Mouse (Mus musculus) kidney, embryonic 15.5 days (tissue): ENCODE results near the gene Dph6. TPM values are rescaled to one million over a fixed set of nuclear protein-coding genes. Genes with fewer than 3 reads are reported as not detected.
"Not testable (repeated sequence)": the region's sequence is repeated elsewhere in the genome, so short reads cannot be mapped to it uniquely, and the experiment has no call there.

ENCODE experiments used
- ATAC-seq: fragments of 200-750 bp; cut with Nextera tagmentation; replicated peaks from 2 replicates; pipeline ENCODE4 v1.8.0; 2017; ENCODE audit warnings: moderate TSS enrichment; ENCODE audit not compliant: low FRiP score
- H3K27ac ChIP-seq: fragments of 300-500 bp; sonication (generic); 2 replicates; pipeline ENCODE4 v1.5.1; 2015; ENCODE audit warnings: mild to moderate bottlenecking, inconsistent platforms
- H3K27me3 ChIP-seq: fragments of 300-500 bp; sonication (generic); 2 replicates; pipeline ENCODE4 v1.6.1; 2015; ENCODE audit warnings: inconsistent platforms
- H3K36me3 ChIP-seq: fragments of 300-500 bp; sonication (generic); 2 replicates; pipeline ENCODE4 v1.6.1; 2015; ENCODE audit warnings: inconsistent platforms
- H3K4me1 ChIP-seq: fragments of 300-500 bp; sonication (generic); 2 replicates; pipeline ENCODE4 v1.6.1; 2015; ENCODE audit warnings: inconsistent platforms
- H3K4me2 ChIP-seq: fragments of 300-500 bp; sonication (generic); 2 replicates; pipeline ENCODE4 v1.6.1; 2015; ENCODE audit warnings: moderate library complexity, mild to moderate bottlenecking, inconsistent platforms
- H3K4me3 ChIP-seq: fragments of 300-500 bp; sonication (generic); replicated peaks from 2 replicates; pipeline ENCODE4 v1.5.1; 2015; ENCODE audit warnings: mild to moderate bottlenecking, inconsistent platforms
- H3K9ac ChIP-seq: fragments of 300-500 bp; sonication (generic); 2 replicates; pipeline ENCODE4 v1.6.1; 2015; ENCODE audit warnings: mild to moderate bottlenecking, inconsistent platforms
- H3K9me3 ChIP-seq: fragments of 300-500 bp; sonication (generic); replicated peaks from 2 replicates; pipeline ENCODE4 v1.6.1; 2016; ENCODE audit warnings: inconsistent platforms
- WGBS: fragments of 180-500 bp; shearing (Covaris S2); methylation state at CpG from one replicate; pipeline ENCODE4 v1.1.7; 2015; ENCODE audit warnings: mixed read lengths; 5-methylcytosine and 5-hydroxymethylcytosine counted together
- polyA plus RNA-seq: library from polyadenylated mRNA; unstranded; fragments of >200 nt; fragmentation: Nextera tagmentation; extraction: Ambion mirVana; gene quantifications from 2 replicates; pipeline ENCODE4 v1.2.1, GENCODE M21; 2015

Dph6 gene
- polyA plus RNA-seq, 1 experiment from 2014 or later: 31.4 TPM

DNA sequence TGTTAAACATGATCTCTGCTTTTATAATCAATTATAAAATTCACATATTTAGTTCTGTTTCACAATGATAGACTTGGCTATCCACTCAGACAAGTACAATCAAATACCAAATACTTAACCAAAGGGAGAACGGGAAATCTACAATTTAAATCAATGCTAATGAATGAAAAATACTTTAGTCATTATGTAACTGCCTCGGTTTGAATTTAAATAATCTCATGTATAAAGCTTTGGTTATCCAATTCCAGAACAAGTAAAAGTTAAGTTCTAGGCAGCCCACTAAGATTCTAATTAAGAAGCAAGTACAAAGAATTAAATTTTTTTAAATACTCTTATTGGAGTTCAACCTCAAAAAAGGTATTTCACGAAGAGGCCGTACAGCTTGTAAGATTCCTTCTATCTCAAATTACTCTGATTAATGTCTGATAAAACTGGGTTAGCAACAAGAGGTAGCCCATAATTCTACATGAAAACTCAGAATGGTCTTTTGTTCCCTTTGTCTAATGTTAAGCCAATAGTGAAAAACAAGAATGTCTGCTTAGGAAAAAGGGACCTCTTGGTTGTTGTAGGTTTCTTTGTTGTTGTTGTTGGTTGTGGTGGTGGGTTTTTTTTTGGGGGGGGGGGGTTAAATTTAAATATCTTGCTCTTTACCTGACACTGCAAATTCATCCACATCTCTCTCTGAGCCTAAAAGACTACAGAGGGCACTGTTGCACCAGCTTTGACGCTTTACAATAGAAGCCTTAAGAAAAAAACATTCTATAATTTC is 32.8 kb downstream of the Dph6 start:
- Histone ChIP-seq H3K27ac (no peak overlapping the region), H3K4me3 (no peak overlapping the region), H3K4me2 (no peak overlapping the region), H3K9me3 (no peaks in the 10 kb centered on the region), H3K9ac (no peak overlapping the region), H3K27me3 (no peaks in the 10 kb centered on the region), H3K4me1 (peaks cover 12% of the 10 kb centered on the region), H3K36me3 (no peaks in the 10 kb centered on the region)
- ATAC-seq: 0 out of 2 replicates have a peak, but pooled peaks have one; percentile 43
- WGBS: 45% methylated on average over 5 of the region's 5 CpGs

DNA sequence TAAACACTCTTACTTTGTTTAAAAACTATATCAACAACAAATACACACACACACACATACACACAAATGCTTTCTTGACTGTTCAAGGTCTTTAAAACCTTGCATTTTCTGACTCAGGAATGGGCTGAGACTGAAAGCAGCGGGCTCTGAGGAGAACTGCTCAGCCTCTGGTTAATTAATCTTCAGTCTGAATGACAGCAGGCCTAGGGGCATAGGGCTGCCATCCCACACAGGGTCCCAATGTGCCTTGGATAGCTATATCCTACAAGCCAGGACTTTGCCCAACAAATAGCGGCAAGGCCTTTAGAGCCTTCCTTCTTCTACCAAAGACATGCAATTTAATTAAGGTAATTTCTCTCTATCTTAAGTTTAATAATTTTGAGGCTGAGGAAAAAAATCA is 43.2 kb downstream of the Dph6 start:
- no peaks in the 10 kb centered on the region for H3K9me3 ChIP-seq
- no peak overlapping the region for H3K27ac ChIP-seq
- 63% methylated on average over 2 of the region's 2 CpGs for WGBS
- H3K4me1 ChIP-seq: 0 out of 2 replicates have a peak, but pooled peaks cover 2% of the 10 kb centered on the region
- H3K4me3 ChIP-seq: no peak overlapping the region
- ATAC-seq: 0 out of 2 replicates have a peak, but pooled peaks have one; percentile 43
- no peak overlapping the region for H3K4me2 ChIP-seq
- no peak overlapping the region for H3K9ac ChIP-seq
- no peaks in the 10 kb centered on the region for H3K27me3 ChIP-seq
- no peaks in the 10 kb centered on the region for H3K36me3 ChIP-seq

DNA sequence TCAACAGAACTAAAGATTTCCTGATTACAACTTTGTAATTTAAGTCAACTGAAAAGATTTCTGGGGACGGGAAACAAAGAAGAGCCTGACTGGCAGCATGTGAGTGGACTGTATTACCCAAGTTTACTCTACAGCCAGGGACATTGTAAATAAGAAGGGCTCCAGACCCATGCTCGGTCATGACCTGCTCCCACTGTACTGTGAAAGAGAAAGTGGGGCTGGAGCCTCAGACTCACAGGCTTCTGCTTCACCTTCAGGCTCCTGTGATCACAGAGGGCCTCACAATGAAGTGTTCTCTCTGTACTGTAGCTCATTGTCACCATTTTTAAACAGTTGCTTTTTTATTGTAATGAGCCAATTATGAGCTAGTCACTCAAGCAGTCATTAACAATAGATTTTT is 44.7 kb downstream of the Dph6 start:
- H3K27ac ChIP-seq: peak overlapping the region; percentile 51; the same call in 1 of the 2 replicates

DNA sequence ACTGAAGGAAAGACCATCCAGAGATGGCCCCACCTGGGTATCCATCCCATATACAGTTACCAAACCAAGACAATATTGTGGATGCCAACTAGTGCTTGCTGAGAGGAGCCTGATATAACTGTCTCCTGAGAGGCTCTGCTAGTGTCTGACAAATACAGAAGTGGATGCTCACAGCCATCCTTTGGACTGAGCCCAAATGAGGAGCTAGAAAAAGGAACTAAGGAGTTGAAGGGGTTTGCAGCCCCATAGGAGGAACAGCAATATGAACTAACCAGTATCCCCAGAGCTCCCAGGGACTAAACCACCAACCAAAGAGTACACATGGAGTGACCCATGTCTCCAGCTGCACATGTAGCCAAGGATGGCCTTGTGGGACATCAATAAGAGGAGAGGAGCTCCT is 49.6 kb downstream of the Dph6 start:
- not testable (repeated sequence) for H3K27me3 ChIP-seq, H3K4me2 ChIP-seq, H3K9ac ChIP-seq, H3K27ac ChIP-seq, H3K4me1 ChIP-seq, H3K4me3 ChIP-seq, H3K9me3 ChIP-seq, ATAC-seq, H3K36me3 ChIP-seq

More for the DNA sequence above, 44.7 kb downstream of the Dph6 start:
- no peaks in the 10 kb centered on the region for H3K36me3 ChIP-seq
- 0 out of 2 replicates have a peak, but pooled peaks cover 2% of the 10 kb centered on the region for H3K4me1 ChIP-seq
- no peak overlapping the region for H3K4me2 ChIP-seq
- ATAC-seq: peak; percentile 92
- no peak overlapping the region for H3K9ac ChIP-seq
- WGBS: 22% methylated on average over 2 of the region's 2 CpGs
- no peaks in the 10 kb centered on the region for H3K9me3 ChIP-seq
- no peak overlapping the region for H3K4me3 ChIP-seq
- no peaks in the 10 kb centered on the region for H3K27me3 ChIP-seq

DNA sequence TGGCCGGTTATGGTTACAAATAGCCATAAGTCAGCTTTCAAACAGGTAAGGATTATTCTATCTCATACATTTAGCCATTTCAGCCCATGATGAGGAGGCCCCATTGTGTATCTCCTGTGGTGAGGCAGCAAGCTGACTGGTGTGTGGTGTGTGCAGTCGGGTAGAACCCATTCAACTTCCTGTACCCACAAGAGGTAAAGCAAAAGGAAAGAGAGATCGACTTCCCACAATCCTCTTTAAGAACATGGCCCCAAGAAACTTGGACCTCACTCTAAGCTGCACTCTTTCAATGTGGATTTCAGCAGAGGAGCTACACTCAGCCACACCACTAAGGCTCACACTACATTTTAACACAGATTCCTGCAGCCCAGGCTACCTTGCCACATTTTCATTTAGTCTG is 53.6 kb downstream of the Dph6 start:
- no peak overlapping the region for H3K4me2 ChIP-seq
- no peak overlapping the region for H3K27ac ChIP-seq
- no peaks in the 10 kb centered on the region for H3K9me3 ChIP-seq
- H3K27me3 ChIP-seq: no peaks in the 10 kb centered on the region
- ATAC-seq: no peak
- WGBS: 84% methylated on average over 3 of the region's 3 CpGs
- H3K9ac ChIP-seq: no peak overlapping the region
- no peaks in the 10 kb centered on the region for H3K36me3 ChIP-seq
- H3K4me3 ChIP-seq: no peak overlapping the region
- H3K4me1 ChIP-seq: no peaks in the 10 kb centered on the region

DNA sequence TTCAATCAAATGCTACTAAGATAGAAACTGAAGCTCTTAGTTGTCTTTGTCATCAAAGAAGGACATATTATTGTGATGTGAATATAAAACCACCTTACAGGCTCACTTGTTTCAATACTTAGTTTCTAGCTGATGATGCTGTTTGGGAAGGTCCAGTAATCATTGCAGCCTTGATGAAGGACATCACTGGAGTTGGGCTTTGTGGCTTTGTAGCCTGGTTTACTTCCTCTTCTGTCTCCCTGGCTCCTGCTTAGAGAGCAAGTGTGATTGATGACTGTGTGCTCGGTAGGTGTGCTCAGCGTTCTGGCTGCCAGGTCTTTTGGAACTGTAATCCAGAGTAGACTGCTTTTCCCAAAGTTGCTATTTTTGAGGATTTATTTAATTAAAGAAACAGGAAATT is 55.0 kb downstream of the Dph6 start:
- H3K4me1 ChIP-seq: no peaks in the 10 kb centered on the region
- ATAC-seq: no peak
- H3K36me3 ChIP-seq: no peaks in the 10 kb centered on the region
- no peak overlapping the region for H3K4me2 ChIP-seq
- H3K4me3 ChIP-seq: no peak overlapping the region
- no peak overlapping the region for H3K27ac ChIP-seq
- WGBS: 35% methylated on average over 2 of the region's 2 CpGs
- H3K9ac ChIP-seq: no peak overlapping the region
- H3K27me3 ChIP-seq: no peaks in the 10 kb centered on the region
- no peaks in the 10 kb centered on the region for H3K9me3 ChIP-seq

DNA sequence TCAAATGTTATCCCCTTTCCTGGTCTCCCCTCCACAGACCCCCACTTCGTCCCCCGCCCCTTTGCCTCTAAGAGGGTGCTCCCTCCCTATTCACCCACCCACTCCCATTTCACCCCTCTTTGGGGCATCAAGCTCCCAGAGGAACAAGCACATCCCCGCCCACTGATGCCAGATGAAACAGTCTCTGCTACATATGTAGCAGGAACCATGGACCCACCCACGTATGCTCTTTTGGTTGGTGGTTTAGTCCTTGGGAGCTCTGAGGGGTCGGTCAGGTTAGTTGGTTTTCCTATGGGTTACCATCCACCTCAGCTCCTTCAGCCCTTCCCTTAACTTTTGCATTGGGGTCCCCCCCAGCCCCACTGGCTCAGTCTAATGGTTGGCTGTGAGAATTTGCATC is 61.4 kb downstream of the Dph6 start:
- H3K9ac ChIP-seq: no peak overlapping the region
- 90% methylated on average over 5 of the region's 5 CpGs for WGBS
- no peak overlapping the region for H3K4me2 ChIP-seq

DNA sequence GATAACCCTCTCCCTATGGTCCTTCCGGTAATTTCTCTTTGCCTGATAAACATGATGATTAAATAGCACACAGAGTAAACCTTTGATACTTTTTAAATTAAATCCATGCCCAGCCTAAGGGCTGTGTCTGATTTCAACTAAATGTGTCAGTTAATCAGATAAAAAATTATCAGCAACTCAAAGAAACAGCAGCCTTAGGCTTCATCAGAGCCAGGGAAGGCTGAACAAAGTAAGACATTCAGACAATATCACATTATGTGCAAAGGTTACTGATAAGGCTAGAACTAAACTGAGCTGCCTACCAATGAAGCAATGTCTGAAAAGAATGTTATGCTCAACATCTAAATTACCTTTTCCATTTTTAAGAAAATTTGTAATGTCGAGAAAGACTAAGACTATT is 74.0 kb downstream of the Dph6 start:
- H3K9me3 ChIP-seq: no peaks in the 10 kb centered on the region
- WGBS: 77% methylated on average over 2 of the region's 2 CpGs
- H3K36me3 ChIP-seq: no peaks in the 10 kb centered on the region
- H3K4me1 ChIP-seq: no peaks in the 10 kb centered on the region
- ATAC-seq: no peak
- no peak overlapping the region for H3K9ac ChIP-seq
- no peaks in the 10 kb centered on the region for H3K27me3 ChIP-seq
- H3K4me2 ChIP-seq: no peak overlapping the region
- H3K4me3 ChIP-seq: no peak overlapping the region
- no peak overlapping the region for H3K27ac ChIP-seq

More for the DNA sequence above, 61.4 kb downstream of the Dph6 start:
- no peak overlapping the region for H3K4me3 ChIP-seq
- no peaks in the 10 kb centered on the region for H3K36me3 ChIP-seq
- no peak overlapping the region for H3K27ac ChIP-seq
- H3K27me3 ChIP-seq: no peaks in the 10 kb centered on the region
- H3K4me1 ChIP-seq: no peaks in the 10 kb centered on the region
- no peak for ATAC-seq
- no peaks in the 10 kb centered on the region for H3K9me3 ChIP-seq

DNA sequence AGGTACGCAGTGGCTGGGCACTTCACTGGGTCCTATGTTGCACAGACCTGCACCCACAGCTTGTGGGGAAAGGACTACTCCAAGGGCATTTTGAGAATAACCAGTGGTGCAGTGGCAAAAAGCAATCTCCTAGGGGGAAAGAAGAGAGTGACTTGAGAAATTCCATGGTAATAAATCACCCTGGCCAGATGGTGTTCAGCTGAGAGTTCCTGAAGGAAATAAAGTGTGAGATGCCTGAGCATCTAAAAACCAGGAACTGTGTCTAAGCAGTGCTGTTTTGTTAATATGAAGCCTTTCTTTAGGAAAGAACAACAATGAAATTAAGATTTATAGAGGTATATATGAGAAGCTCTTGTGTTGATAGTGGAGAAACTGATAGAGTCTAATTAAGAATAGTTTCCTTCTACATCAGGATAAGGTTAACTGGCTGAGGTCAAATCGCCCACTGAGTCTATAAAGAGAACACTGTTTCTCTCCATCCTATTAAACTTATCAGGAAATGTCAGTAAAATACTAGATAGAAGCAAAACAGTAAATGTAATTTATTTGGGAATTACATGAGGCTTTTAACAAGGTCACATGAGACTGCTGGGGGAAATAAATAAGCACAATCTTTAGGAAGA is 111.7 kb downstream of the Dph6 start:
- H3K27ac ChIP-seq: peak overlapping the region; percentile 74
- peaks cover 12% of the 10 kb centered on the region for H3K4me1 ChIP-seq
- no peak overlapping the region for H3K9ac ChIP-seq
- peak; percentile 89 for ATAC-seq
- H3K27me3 ChIP-seq: no peaks in the 10 kb centered on the region
- WGBS: 48% methylated on average over 2 of the region's 2 CpGs
- H3K4me2 ChIP-seq: no peak overlapping the region
- H3K9me3 ChIP-seq: no peaks in the 10 kb centered on the region
- H3K36me3 ChIP-seq: no peaks in the 10 kb centered on the region
- H3K4me3 ChIP-seq: no peak overlapping the region

DNA sequence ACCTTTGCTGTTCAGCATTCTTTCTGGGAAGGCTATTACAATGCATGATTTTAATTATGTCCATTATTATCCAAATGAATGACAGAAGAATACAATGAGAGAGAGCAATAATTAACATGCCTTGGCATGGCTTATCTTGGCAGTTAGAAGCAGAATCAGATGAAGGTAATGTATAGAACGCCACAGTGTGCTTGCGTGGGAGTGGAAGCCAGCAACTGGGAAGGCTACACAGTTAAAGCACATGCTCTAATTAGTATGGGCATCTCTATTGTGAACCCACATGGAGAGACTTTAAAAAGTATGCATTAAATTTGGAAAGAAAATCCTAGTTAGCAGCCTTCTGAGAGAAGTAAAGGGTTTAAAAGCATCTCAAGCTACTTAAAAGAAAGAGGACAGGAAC is 112.4 kb downstream of the Dph6 start:
- WGBS: 52% methylated on average over 2 of the region's 2 CpGs
- Histone ChIP-seq H3K27ac (no peak overlapping the region), H3K4me3 (no peak overlapping the region), H3K9ac (no peak overlapping the region), H3K4me2 (no peak overlapping the region), H3K9me3 (no peaks in the 10 kb centered on the region), H3K4me1 (peaks cover 12% of the 10 kb centered on the region), H3K36me3 (no peaks in the 10 kb centered on the region), H3K27me3 (no peaks in the 10 kb centered on the region)
- ATAC-seq: no peak

DNA sequence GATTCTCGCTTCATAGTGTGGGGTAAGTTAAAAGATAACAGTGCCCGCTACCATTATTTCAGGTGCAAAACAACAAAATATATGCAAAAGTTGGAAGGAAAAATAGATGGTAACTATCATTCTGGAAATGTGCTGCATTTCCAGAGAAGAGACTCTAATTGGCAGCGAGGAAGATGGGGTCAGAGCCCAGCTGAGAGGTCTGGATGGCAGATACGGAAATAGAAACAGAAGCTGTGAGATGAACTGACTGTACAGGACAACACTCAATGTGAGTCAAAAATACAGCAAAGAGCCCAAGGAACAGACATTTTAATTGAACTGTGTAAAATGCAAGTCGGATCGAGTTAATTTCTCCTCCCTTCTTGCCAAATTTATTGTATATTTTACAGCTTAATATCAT is 114.3 kb downstream of the Dph6 start:
- Histone ChIP-seq H3K36me3 (no peaks in the 10 kb centered on the region), H3K4me2 (no peak overlapping the region), H3K9me3 (no peaks in the 10 kb centered on the region), H3K4me3 (no peak overlapping the region), H3K27me3 (no peaks in the 10 kb centered on the region), H3K4me1 (peaks cover 12% of the 10 kb centered on the region), H3K27ac (no peak overlapping the region), H3K9ac (no peak overlapping the region)
- no peak for ATAC-seq
- 85% methylated on average over 6 of the region's 6 CpGs for whole genome bisulfite sequencing

DNA sequence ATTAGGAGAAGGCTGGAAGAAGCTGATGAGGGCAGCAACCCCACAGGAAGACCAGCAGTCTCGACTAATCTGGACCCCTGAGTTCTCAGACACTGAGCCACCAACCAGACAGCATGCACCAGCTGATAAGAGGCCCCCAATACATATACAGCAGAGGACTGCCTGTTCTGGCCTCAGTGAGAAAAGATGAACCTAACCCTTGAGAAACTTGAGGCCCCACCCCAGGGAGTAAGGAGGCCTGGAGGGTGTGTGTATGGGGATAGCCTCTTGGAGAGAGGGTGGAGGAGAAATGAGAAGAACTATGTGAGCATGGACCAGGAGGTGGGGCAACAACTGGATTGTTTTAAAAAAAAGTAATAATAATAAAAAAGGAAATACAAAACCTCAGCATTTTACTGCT is 118.7 kb downstream of the Dph6 start:
- H3K9me3 ChIP-seq: no peaks in the 10 kb centered on the region
- ATAC-seq: no peak
- H3K27me3 ChIP-seq: no peaks in the 10 kb centered on the region
- no peak overlapping the region for H3K4me3 ChIP-seq
- WGBS: 35% methylated on average over 1 of the region's 1 CpGs
- no peak overlapping the region for H3K9ac ChIP-seq
- H3K4me1 ChIP-seq: peaks cover 5% of the 10 kb centered on the region; the same call in 1 of the 2 replicates
- no peak overlapping the region for H3K4me2 ChIP-seq
- H3K36me3 ChIP-seq: 0 out of 2 replicates have a peak, but pooled peaks cover 3% of the 10 kb centered on the region
- H3K27ac ChIP-seq: no peak overlapping the region
